Mouse (Mus musculus) urinary bladder, postnatal 10 days (tissue): Measurements from ENCODE around the gene Olfr92.

Experiments used
- DNase-seq: peaks from one replicate; pipeline ENCODE4 v3.0.0; 2022; ENCODE audit warnings: low spot score

Gene Olfr92

DNA sequence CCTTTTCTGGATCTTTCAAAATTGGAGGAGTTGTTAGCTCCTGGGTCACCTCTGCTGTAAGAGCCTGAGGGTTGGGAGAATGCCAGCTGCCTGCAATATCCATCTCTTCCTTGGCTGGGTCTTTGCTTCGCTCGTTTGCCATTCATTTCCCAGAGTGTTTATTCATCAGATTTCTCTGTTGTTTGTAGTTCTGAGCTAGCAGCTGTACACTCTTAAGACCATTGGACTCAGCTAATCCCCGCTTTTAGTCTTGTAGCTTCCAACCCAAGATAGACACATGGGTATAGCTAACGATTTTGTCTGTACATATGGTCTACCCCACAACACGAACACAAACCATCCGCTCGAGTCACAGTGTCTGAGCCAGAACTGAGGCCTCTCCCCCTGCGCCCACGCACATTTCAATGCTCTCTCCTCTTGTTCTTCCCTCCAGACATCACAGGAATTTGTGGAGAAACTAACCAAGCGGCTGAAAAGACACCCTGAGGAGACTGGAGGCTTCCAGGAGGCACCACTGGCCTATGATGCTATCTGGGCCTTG is 57.7 kb downstream of the Olfr92 start:
- no peak for DNase-seq

GRCm38 (mm10) chr17:37061435-37061834 is 58.5 kb downstream of the Olfr92 start:
- DNase-seq = no peak
